Mouse (Mus musculus): ENCODE results near the gene Icos.

DNA sequence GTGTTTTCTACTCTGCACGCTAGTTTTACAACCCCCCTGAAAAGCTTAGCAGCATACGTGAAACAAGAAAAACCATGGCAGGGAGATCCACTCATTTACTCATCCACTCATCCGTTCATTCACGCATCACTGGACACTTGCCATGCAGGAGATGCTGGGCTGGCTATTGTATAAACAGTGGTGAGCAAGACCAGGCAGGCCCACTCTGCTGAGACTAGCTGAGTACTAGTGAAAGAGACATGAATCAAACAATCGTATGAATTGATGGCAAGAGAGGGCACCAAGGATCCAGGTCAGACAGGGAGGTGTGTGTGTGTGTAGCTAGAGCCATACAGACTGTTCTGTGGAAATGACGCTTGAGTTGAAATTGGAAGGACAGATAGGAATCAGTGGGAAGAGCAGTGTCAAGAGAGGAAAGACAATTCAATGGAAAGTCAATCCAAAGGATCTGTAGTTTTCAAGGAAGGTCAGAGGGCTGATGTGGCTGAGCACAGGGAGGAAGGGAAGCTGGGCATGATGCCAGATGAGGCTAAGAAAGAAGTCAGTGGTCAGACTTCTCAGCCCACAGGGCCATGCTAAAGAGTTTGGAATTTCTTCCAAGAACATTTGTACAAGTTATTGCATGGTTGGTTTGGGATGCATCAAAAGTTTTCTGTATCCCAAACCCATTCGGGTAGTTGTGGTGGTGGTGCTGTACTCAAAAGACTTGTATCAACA is 1.6 kb downstream of the Icos start:
- TF ChIP-seq CTCF (IDR thresholded peaks at IDR 0.05; ENCODE audit: control insufficient read depth, insufficient read depth, insufficient read length) (no peak), MAX (IDR thresholded peaks at IDR 0.05) (no peak), USF1 (IDR thresholded peaks at IDR 0.05; ENCODE audit: low read depth) (no peak), CEBPB (IDR thresholded peaks at IDR 0.05; ENCODE audit: low read depth) (no peak), MYOD1 (IDR thresholded peaks at IDR 0.05; ENCODE audit: control insufficient read depth, insufficient read length, low read depth) (no peak), MYOG (IDR thresholded peaks at IDR 0.05; ENCODE audit: control insufficient read depth, extremely low read depth, insufficient read length) (no peak), FOSL1 (IDR thresholded peaks at IDR 0.05; ENCODE audit: insufficient read depth, low read length, poor library complexity, severe bottlenecking) (no peak)

Data from C2C12 (cell line).